Mouse (Mus musculus) MEL (cell line): ENCODE measurements at regions not wholly inside any gene's neighbourhood (a gene's known extent, or its start where the extent isn't known, plus 50 kb on each side); places are given as distances from the start of the nearest gene placed in this dataset.

Source experiments
- DNase-seq: peaks from one replicate; pipeline ENCODE4 v3.0.0; 2011; ENCODE audit warnings: low read depth, low spot score
- H3K27ac ChIP-seq: 2 replicates; pipeline ENCODE4 v1.5.1; 2012; ENCODE audit warnings: low read depth, mild to moderate bottlenecking, control low read depth, low read length, moderate library complexity; ENCODE audit not compliant: control insufficient read depth
- H3K27me3 ChIP-seq, 2 experiments: fragments of 150-350 bp in 1 of 2; sonication (generic) in 1 of 2; 2 replicates each; pipeline ENCODE4 v1.6.1; 2012; ENCODE audit warnings: low read length in 2 of 2, mild to moderate bottlenecking in 2 of 2, improper control_type of control experiment in 1 of 2, moderate library complexity in 1 of 2; ENCODE audit not compliant: insufficient read depth in 2 of 2, control insufficient read depth in 1 of 2
- H3K36me3 ChIP-seq, 2 experiments: 2 replicates each; pipeline ENCODE4 v1.6.1; 2012 to 2014; ENCODE audit warnings: low read length in 2 of 2, improper control_type of control experiment in 1 of 2, inconsistent platforms in 1 of 2, mild to moderate bottlenecking in 1 of 2; ENCODE audit not compliant: insufficient read depth in 2 of 2, control insufficient read depth in 1 of 2
- H3K4me1 ChIP-seq, 2 experiments: fragments of 150-350 bp in 1 of 2; sonication (generic) in 1 of 2; 2 replicates each; pipeline ENCODE4 v1.6.1; 2012; ENCODE audit warnings: low read length in 2 of 2, improper control_type of control experiment in 1 of 2, mild to moderate bottlenecking in 1 of 2; ENCODE audit not compliant: insufficient read depth in 2 of 2, control insufficient read depth in 1 of 2
- H3K4me3 ChIP-seq, 2 experiments: fragments of 150-350 bp in 1 of 2; sonication (generic) in 1 of 2; 2 replicates each; pipeline ENCODE4 v1.5.1; 2012; ENCODE audit warnings: low read depth in 2 of 2, low read length in 2 of 2, mild to moderate bottlenecking in 2 of 2, moderate library complexity in 2 of 2, control low read depth in 1 of 2, improper control_type of control experiment in 1 of 2; ENCODE audit not compliant: control insufficient read depth in 1 of 2, insufficient read depth in 1 of 2
- H3K79me2 ChIP-seq: 2 replicates; pipeline ENCODE4 v1.6.1; 2012; ENCODE audit warnings: mild to moderate bottlenecking, low read length, moderate library complexity; ENCODE audit not compliant: control insufficient read depth, poor library complexity, insufficient read depth
- H3K9ac ChIP-seq: 2 replicates; pipeline ENCODE4 v1.6.1; 2012; ENCODE audit warnings: low read depth, mild to moderate bottlenecking, control low read depth, low read length, moderate library complexity; ENCODE audit not compliant: control insufficient read depth, poor library complexity, severe bottlenecking
- H3K9me3 ChIP-seq: fragments of 150-350 bp; sonication (generic); replicated peaks from 2 replicates; pipeline ENCODE4 v1.6.1; 2012; ENCODE audit warnings: mild to moderate bottlenecking, low read length, improper control_type of control experiment, moderate library complexity; ENCODE audit not compliant: insufficient read depth
- BHLHE40 ChIP-seq: IDR thresholded peaks from 2 replicates; pipeline ENCODE4 v1.6.1; 2012; ENCODE audit warnings: low read depth, mild to moderate bottlenecking, inconsistent platforms, low read length, improper control_type of control experiment, borderline replicate concordance
- CHD1 ChIP-seq: IDR thresholded peaks from 2 replicates; pipeline ENCODE4 v1.6.1; 2012; ENCODE audit warnings: low read depth, mild to moderate bottlenecking, inconsistent platforms, low read length, improper control_type of control experiment
- CTCF ChIP-seq, 3 experiments: IDR thresholded peaks in 2 of 3; conservative IDR thresholded peaks in 1 of 3; 2 replicates each; pipeline ENCODE4 v1.5.1; 2011 to 2012; ENCODE audit warnings: low read length in 3 of 3, low read depth in 2 of 3, mild to moderate bottlenecking in 2 of 3, improper control_type of control experiment in 1 of 3, inconsistent platforms in 1 of 3, mixed read lengths in 1 of 3, moderate library complexity in 1 of 3; ENCODE audit not compliant: control insufficient read depth in 1 of 3, insufficient read depth in 1 of 3, poor library complexity in 1 of 3, severe bottlenecking in 1 of 3
- E2F4 ChIP-seq: IDR thresholded peaks from 2 replicates; pipeline ENCODE4 v1.6.1; 2011; ENCODE audit warnings: low read depth, low read length, improper control_type of control experiment, borderline replicate concordance
- ELF1 ChIP-seq: IDR thresholded peaks from 2 replicates; pipeline ENCODE4 v1.6.1; 2014; ENCODE audit warnings: low read depth, mild to moderate bottlenecking, inconsistent platforms, low read length, improper control_type of control experiment, moderate library complexity
- EP300 ChIP-seq, 2 experiments: IDR thresholded peaks; 2 replicates each; pipeline ENCODE4 v1.6.1; 2011; ENCODE audit warnings: improper control_type of control experiment in 2 of 2, low read length in 2 of 2, low read depth in 1 of 2, mild to moderate bottlenecking in 1 of 2
- ETS1 ChIP-seq: IDR thresholded peaks from 2 replicates; pipeline ENCODE4 v1.6.1; 2012; ENCODE audit warnings: low read depth, mild to moderate bottlenecking, inconsistent platforms, low read length, improper control_type of control experiment, moderate library complexity
- GATA1 ChIP-seq: IDR thresholded peaks from 2 replicates; pipeline ENCODE4 v1.6.1; 2011; ENCODE audit warnings: low read depth, low read length, improper control_type of control experiment
- HCFC1 ChIP-seq: IDR thresholded peaks from 2 replicates; pipeline ENCODE4 v1.6.1; 2012; ENCODE audit warnings: low read depth, mild to moderate bottlenecking, inconsistent platforms, low read length, improper control_type of control experiment, moderate library complexity
- JUND ChIP-seq: IDR thresholded peaks from 2 replicates; pipeline ENCODE4 v1.6.1; 2011; ENCODE audit warnings: low read depth, mild to moderate bottlenecking, improper control_type of control experiment, low read length
- MAFK ChIP-seq: IDR thresholded peaks from 2 replicates; pipeline ENCODE4 v1.6.1; 2011; ENCODE audit warnings: low read depth, mild to moderate bottlenecking, low read length, improper control_type of control experiment, borderline replicate concordance
- MAX ChIP-seq: IDR thresholded peaks from 2 replicates; pipeline ENCODE4 v1.6.1; 2011; ENCODE audit warnings: low read length, improper control_type of control experiment
- MEF2A ChIP-seq: IDR thresholded peaks from 2 replicates; pipeline ENCODE4 v1.6.1; 2014; ENCODE audit warnings: low read depth, mild to moderate bottlenecking, inconsistent platforms, low read length, improper control_type of control experiment; ENCODE audit not compliant: poor library complexity, insufficient replicate concordance, severe bottlenecking; ENCODE audit errors: extremely low read depth
- MYC ChIP-seq: IDR thresholded peaks from 2 replicates; pipeline ENCODE4 v1.6.1; 2011; ENCODE audit warnings: low read depth, mild to moderate bottlenecking, low read length, improper control_type of control experiment, moderate library complexity
- NRF1 ChIP-seq: IDR thresholded peaks from 2 replicates; pipeline ENCODE4 v1.6.1; 2014; ENCODE audit warnings: low read depth, mild to moderate bottlenecking, inconsistent platforms, low read length, improper control_type of control experiment, moderate library complexity; ENCODE audit not compliant: poor library complexity, insufficient read depth, severe bottlenecking
- POLR2AphosphoS2 ChIP-seq: IDR thresholded peaks from 2 replicates; pipeline ENCODE4 v1.6.1; 2011; ENCODE audit warnings: low read length, improper control_type of control experiment
- POLR2AphosphoS5 ChIP-seq: IDR thresholded peaks from 2 replicates; pipeline ENCODE4 v1.6.1; 2012; ENCODE audit warnings: low read depth, borderline replicate concordance, mild to moderate bottlenecking, inconsistent platforms, low read length, moderate library complexity, mixed read lengths
- RCOR1 ChIP-seq: IDR thresholded peaks from 2 replicates; pipeline ENCODE4 v1.6.1; 2012; ENCODE audit warnings: low read depth, mild to moderate bottlenecking, inconsistent platforms, low read length, improper control_type of control experiment
- TAL1 ChIP-seq: IDR thresholded peaks from 2 replicates; pipeline ENCODE4 v1.6.1; 2012; ENCODE audit warnings: mild to moderate bottlenecking, inconsistent platforms, low read length, moderate library complexity, mixed read lengths
- TBP ChIP-seq: IDR thresholded peaks from 2 replicates; pipeline ENCODE4 v1.8.0; 2011; ENCODE audit warnings: low read depth, low read length, improper control_type of control experiment
- UBTF ChIP-seq: IDR thresholded peaks from 2 replicates; pipeline ENCODE4 v1.6.1; 2012; ENCODE audit warnings: low read depth, mild to moderate bottlenecking, inconsistent platforms, low read length, improper control_type of control experiment, moderate library complexity, borderline replicate concordance; ENCODE audit not compliant: insufficient read depth
- USF1 ChIP-seq: IDR thresholded peaks from 2 replicates; pipeline ENCODE4 v1.6.1; 2014; ENCODE audit warnings: low read depth, mild to moderate bottlenecking, inconsistent platforms, low read length, improper control_type of control experiment, moderate library complexity
- ZKSCAN1 ChIP-seq: IDR thresholded peaks from 2 replicates; pipeline ENCODE4 v1.6.1; 2012; ENCODE audit warnings: low read depth, mild to moderate bottlenecking, inconsistent platforms, low read length, improper control_type of control experiment, moderate library complexity
- ZMIZ1 ChIP-seq: IDR thresholded peaks from 2 replicates; pipeline ENCODE4 v1.6.1; 2012; ENCODE audit warnings: low read depth, mild to moderate bottlenecking, inconsistent platforms, low read length, improper control_type of control experiment, moderate library complexity

DNA sequence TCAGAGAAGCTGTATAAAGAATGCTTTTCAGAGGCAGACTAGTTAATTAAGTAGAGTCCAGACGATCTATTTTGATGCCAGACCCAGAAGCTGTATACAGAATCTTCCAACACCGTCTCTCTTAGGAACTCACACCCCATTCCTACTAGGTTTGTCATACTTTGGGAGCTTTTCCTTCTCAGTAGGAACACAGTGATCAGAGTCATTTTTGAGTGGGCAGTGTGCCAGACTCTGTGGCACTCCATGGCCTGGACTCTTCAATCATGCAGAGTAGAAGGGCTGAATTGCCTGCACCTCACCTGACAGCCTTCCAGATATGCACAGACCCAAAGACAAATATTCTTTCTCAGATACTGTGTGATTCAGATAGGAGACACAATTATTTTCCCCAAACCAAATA lies 101.2 kb downstream of the Uchl5 start:
- Histone ChIP-seq H3K79me2 (no peaks in the 10 kb centered on the region), H3K4me3 (no peak overlapping the region)
- TF ChIP-seq CHD1, result no peak
- no peak for TF ChIP-seq JUND
- no peak for TF ChIP-seq POLR2AphosphoS5
- TF ChIP-seq MAFK, result no peak
- TF ChIP-seq RCOR1, result no peak
- TF ChIP-seq BHLHE40, result no peak
- no peak for TF ChIP-seq ELF1
- no peak for TF ChIP-seq CTCF (IDR thresholded peaks at IDR 0.05 in 2 of 3, conservative IDR thresholded peaks at IDR 0.05 in 1 of 3; ENCODE audit: control insufficient read depth in 1 of 3, insufficient read depth in 1 of 3, low read depth in 2 of 3, low read length in 3 of 3, poor library complexity in 1 of 3, severe bottlenecking in 1 of 3)
- TF ChIP-seq E2F4, result no peak
- TF ChIP-seq USF1, result no peak
- TF ChIP-seq GATA1, result no peak
- TF ChIP-seq TAL1, result no peak
- TF ChIP-seq HCFC1, result no peak
- no peak for TF ChIP-seq MEF2A
- no peak for TF ChIP-seq TBP
- TF ChIP-seq ZKSCAN1, result no peak

DNA sequence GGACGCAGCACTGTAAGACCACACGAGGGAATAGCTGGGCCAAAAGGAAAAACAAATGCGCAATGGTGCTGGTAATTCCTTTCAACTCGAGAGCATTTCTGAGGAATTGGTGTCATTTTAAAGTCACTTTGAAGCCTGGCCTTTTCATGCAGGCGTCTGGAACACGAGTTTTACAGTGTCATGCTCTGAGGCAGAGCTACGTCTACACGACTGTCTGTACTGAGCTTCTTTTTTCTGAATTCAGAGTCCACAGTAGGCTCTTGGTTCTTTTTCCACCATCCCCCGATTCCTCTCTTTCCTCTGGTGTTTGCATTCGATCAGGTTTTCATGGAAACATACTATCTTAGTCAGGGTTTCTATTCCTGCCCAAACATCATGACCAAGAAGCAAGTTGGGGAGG lies 83.2 kb downstream of the Uchl5 start:
- H3K4me3 ChIP-seq, result no peak overlapping the region
- H3K79me2 ChIP-seq, result no peaks in the 10 kb centered on the region
- no peak for DNase-seq
- H3K4me1 ChIP-seq, result no peaks in the 10 kb centered on the region
- H3K9me3 ChIP-seq, result no peaks in the 10 kb centered on the region
- no peak overlapping the region for H3K9ac ChIP-seq
- no peaks in the 10 kb centered on the region for H3K36me3 ChIP-seq
- TF ChIP-seq TAL1, result no peak
- no peak for TF ChIP-seq ZMIZ1
- TF ChIP-seq MAFK, result no peak
- TF ChIP-seq NRF1, result no peak
- no peak for TF ChIP-seq HCFC1
- no peak for TF ChIP-seq TBP
- no peak for TF ChIP-seq ETS1
- TF ChIP-seq POLR2AphosphoS2, result no peak
- no peak for TF ChIP-seq MYC
- no peak for TF ChIP-seq EP300 (IDR thresholded peaks at IDR 0.05; ENCODE audit: low read depth in 1 of 2, low read length in 2 of 2)
- no peak for TF ChIP-seq MAX
- TF ChIP-seq UBTF, result no peak
- H3K27ac ChIP-seq, result no peak overlapping the region
- H3K27me3 ChIP-seq, result no peaks in the 10 kb centered on the region

More for the DNA sequence above, 101.2 kb downstream of the Uchl5 start:
- Histone ChIP-seq H3K36me3 (peaks cover 0 to 8% of the 10 kb centered on the region in 2 experiments; a peak in 2 of 4 replicates), H3K9ac (no peak overlapping the region), H3K9me3 (no peaks in the 10 kb centered on the region), H3K27ac (no peak overlapping the region), H3K27me3 (no peaks in the 10 kb centered on the region), H3K4me1 (peaks cover 4 to 7% of the 10 kb centered on the region in 2 experiments; a peak in 2 of 4 replicates)
- no peak for DNase-seq
